Mouse (Mus musculus): ENCODE measurements around the gene Igsf8. TPM values are rescaled to one million over a fixed set of nuclear protein-coding genes. Genes with fewer than 3 reads are reported as not detected.

The Igsf8 gene
- polyA plus RNA-seq, 1 experiment from 2014 or later = 84.7 TPM

- H3K9ac ChIP-seq (ENCODE audit: low read depth, low read length) = no peak within 1 kb of the TSS
- peaks cover 4% of the 10 kb centered on the region for H3K4me1 ChIP-seq (ENCODE audit: control insufficient read depth, insufficient read depth, low read depth, low read length)
- ATAC-seq = no peak
- no peaks in the 10 kb centered on the region for H3K36me3 ChIP-seq (ENCODE audit: control insufficient read depth, insufficient read depth, low read length)
- no peaks in the 10 kb centered on the region for H3K9me3 ChIP-seq (ENCODE audit: control insufficient read depth, low read length)
- H3K27ac ChIP-seq (ENCODE audit: low read depth, low read length) = no peak within 1 kb of the TSS
- H3K4me2 ChIP-seq (ENCODE audit: low read length) = no peak within 1 kb of the TSS
- WGBS = 92% methylated on average over 6 of the region's 6 CpGs
- no peaks in the 10 kb centered on the region for H3K27me3 ChIP-seq (replicated peaks; ENCODE audit: control insufficient read depth, insufficient read depth, low read length)
- no peak within 1 kb of the TSS for H3K4me3 ChIP-seq (ENCODE audit: low read length)
These were observed 3.1 kb upstream of the Igsf8 start, which contains the start of gene Atp1a4 for GRCm38 (mm10) chr1:172258314-172258713. Gene Atp1a4, minus strand, starts transcription at chr1:172258414.

GRCm38 (mm10) chr1:172271208-172271607 lies 9.8 kb downstream of the Igsf8 start:
- Histone ChIP-seq H3K9me3 (ENCODE audit: control insufficient read depth, low read length) (no peaks in the 10 kb centered on the region), H3K4me1 (ENCODE audit: control insufficient read depth, insufficient read depth, low read depth, low read length) (0 out of 2 replicates have a peak, but pooled peaks cover 2% of the 10 kb centered on the region), H3K4me2 (ENCODE audit: low read length) (no peak overlapping the region), H3K27me3 (replicated peaks; ENCODE audit: control insufficient read depth, insufficient read depth, low read length) (no peaks in the 10 kb centered on the region), H3K9ac (ENCODE audit: low read depth, low read length) (no peak overlapping the region), H3K27ac (ENCODE audit: low read depth, low read length) (no peak overlapping the region; the same call in 1 of the 2 replicates), H3K36me3 (ENCODE audit: control insufficient read depth, insufficient read depth, low read length) (no peaks in the 10 kb centered on the region), H3K4me3 (ENCODE audit: low read length) (no peak overlapping the region)
- 61% methylated on average over 3 of the region's 3 CpGs for WGBS
- ATAC-seq = peak; percentile 25; the same call in 1 of the 2 replicates

GRCm38 (mm10) chr1:172271765-172272164 lies 10.3 kb downstream of the Igsf8 start:
- ATAC-seq = peak; percentile 90
- H3K36me3 ChIP-seq (ENCODE audit: control insufficient read depth, insufficient read depth, low read length) = no peaks in the 10 kb centered on the region
- H3K4me3 ChIP-seq (ENCODE audit: low read length) = no peak overlapping the region
- H3K9me3 ChIP-seq (ENCODE audit: control insufficient read depth, low read length) = no peaks in the 10 kb centered on the region
- H3K9ac ChIP-seq (ENCODE audit: low read depth, low read length) = no peak overlapping the region
- WGBS = 39% methylated on average over 10 of the region's 10 CpGs
- no peak overlapping the region; the same call in 1 of the 2 replicates for H3K27ac ChIP-seq (ENCODE audit: low read depth, low read length)
- no peak overlapping the region; the same call in 1 of the 2 replicates for H3K4me2 ChIP-seq (ENCODE audit: low read length)
- H3K4me1 ChIP-seq (ENCODE audit: control insufficient read depth, insufficient read depth, low read depth, low read length) = 0 out of 2 replicates have a peak, but pooled peaks cover 2% of the 10 kb centered on the region
- no peaks in the 10 kb centered on the region for H3K27me3 ChIP-seq (replicated peaks; ENCODE audit: control insufficient read depth, insufficient read depth, low read length)

GRCm38 (mm10) chr1:172273386-172273785 lies 11.9 kb downstream of the Igsf8 start:
- H3K9me3 ChIP-seq (ENCODE audit: control insufficient read depth, low read length) = no peaks in the 10 kb centered on the region
- H3K4me3 ChIP-seq (ENCODE audit: low read length) = no peak overlapping the region
- no peak overlapping the region for H3K9ac ChIP-seq (ENCODE audit: low read depth, low read length)
- no peak overlapping the region for H3K4me2 ChIP-seq (ENCODE audit: low read length)
- no peak overlapping the region for H3K27ac ChIP-seq (ENCODE audit: low read depth, low read length)
- H3K36me3 ChIP-seq (ENCODE audit: control insufficient read depth, insufficient read depth, low read length) = no peaks in the 10 kb centered on the region
- H3K4me1 ChIP-seq (ENCODE audit: control insufficient read depth, insufficient read depth, low read depth, low read length) = 0 out of 2 replicates have a peak, but pooled peaks cover 2% of the 10 kb centered on the region
- 90% methylated on average over 6 of the region's 6 CpGs for WGBS
- ATAC-seq = no peak
- H3K27me3 ChIP-seq (replicated peaks; ENCODE audit: control insufficient read depth, insufficient read depth, low read length) = no peaks in the 10 kb centered on the region

- no peak overlapping the region for H3K9ac ChIP-seq (ENCODE audit: low read depth, low read length)
- H3K4me1 ChIP-seq (ENCODE audit: control insufficient read depth, insufficient read depth, low read depth, low read length) = 0 out of 2 replicates have a peak, but pooled peaks cover 2% of the 10 kb centered on the region
- no peak overlapping the region for H3K4me3 ChIP-seq (ENCODE audit: low read length)
- H3K27me3 ChIP-seq (replicated peaks; ENCODE audit: control insufficient read depth, insufficient read depth, low read length) = no peaks in the 10 kb centered on the region
- no peak overlapping the region for H3K4me2 ChIP-seq (ENCODE audit: low read length)
- WGBS = 74% methylated on average over 5 of the region's 5 CpGs
- H3K9me3 ChIP-seq (ENCODE audit: control insufficient read depth, low read length) = no peaks in the 10 kb centered on the region
- no peak overlapping the region for H3K27ac ChIP-seq (ENCODE audit: low read depth, low read length)
- H3K36me3 ChIP-seq (ENCODE audit: control insufficient read depth, insufficient read depth, low read length) = no peaks in the 10 kb centered on the region
- no peak for ATAC-seq
These were observed 12.7 kb downstream of the Igsf8 start for GRCm38 (mm10) chr1:172274116-172274515.

- WGBS = 72% methylated on average over 5 of the region's 5 CpGs
- no peak overlapping the region for H3K4me2 ChIP-seq (ENCODE audit: low read length)
- ATAC-seq = no peak
These were observed 13.1 kb downstream of the Igsf8 start for GRCm38 (mm10) chr1:172274547-172274946.

GRCm38 (mm10) chr1:172277172-172277571 lies 15.7 kb downstream of the Igsf8 start:
- Histone ChIP-seq H3K4me2 (ENCODE audit: low read length) (no peak overlapping the region), H3K4me1 (ENCODE audit: control insufficient read depth, insufficient read depth, low read depth, low read length) (no peaks in the 10 kb centered on the region), H3K9ac (ENCODE audit: low read depth, low read length) (no peak overlapping the region), H3K27ac (ENCODE audit: low read depth, low read length) (no peak overlapping the region), H3K36me3 (ENCODE audit: control insufficient read depth, insufficient read depth, low read length) (no peaks in the 10 kb centered on the region), H3K4me3 (ENCODE audit: low read length) (no peak overlapping the region), H3K9me3 (ENCODE audit: control insufficient read depth, low read length) (no peaks in the 10 kb centered on the region), H3K27me3 (replicated peaks; ENCODE audit: control insufficient read depth, insufficient read depth, low read length) (no peaks in the 10 kb centered on the region)
- ATAC-seq = no peak
- 78% methylated on average over 3 of the region's 3 CpGs for WGBS

More at GRCm38 (mm10) chr1:172274547-172274946, 13.1 kb downstream of the Igsf8 start:
- Histone ChIP-seq H3K4me3 (ENCODE audit: low read length) (no peak overlapping the region), H3K4me1 (ENCODE audit: control insufficient read depth, insufficient read depth, low read depth, low read length) (0 out of 2 replicates have a peak, but pooled peaks cover 2% of the 10 kb centered on the region), H3K9ac (ENCODE audit: low read depth, low read length) (no peak overlapping the region), H3K9me3 (ENCODE audit: control insufficient read depth, low read length) (no peaks in the 10 kb centered on the region), H3K27me3 (replicated peaks; ENCODE audit: control insufficient read depth, insufficient read depth, low read length) (no peaks in the 10 kb centered on the region), H3K27ac (ENCODE audit: low read depth, low read length) (no peak overlapping the region), H3K36me3 (ENCODE audit: control insufficient read depth, insufficient read depth, low read length) (no peaks in the 10 kb centered on the region)

- H3K4me3 ChIP-seq (ENCODE audit: low read length) = no peak overlapping the region
These were observed 16.9 kb downstream of the Igsf8 start for GRCm38 (mm10) chr1:172278328-172278727.

GRCm38 (mm10) chr1:172279768-172280509 lies 18.5 kb downstream of the Igsf8 start:
- peak; percentile 53 for ATAC-seq
- 76% methylated on average over 16 of the region's 16 CpGs for WGBS

More at GRCm38 (mm10) chr1:172278328-172278727, 16.9 kb downstream of the Igsf8 start:
- Histone ChIP-seq H3K9ac (ENCODE audit: low read depth, low read length) (no peak overlapping the region), H3K4me1 (ENCODE audit: control insufficient read depth, insufficient read depth, low read depth, low read length) (no peaks in the 10 kb centered on the region), H3K27me3 (replicated peaks; ENCODE audit: control insufficient read depth, insufficient read depth, low read length) (no peaks in the 10 kb centered on the region), H3K36me3 (ENCODE audit: control insufficient read depth, insufficient read depth, low read length) (no peaks in the 10 kb centered on the region), H3K27ac (ENCODE audit: low read depth, low read length) (no peak overlapping the region), H3K4me2 (ENCODE audit: low read length) (no peak overlapping the region), H3K9me3 (ENCODE audit: control insufficient read depth, low read length) (no peaks in the 10 kb centered on the region)
- no peak for ATAC-seq
- 94% methylated on average over 11 of the region's 13 CpGs for WGBS

More at GRCm38 (mm10) chr1:172279768-172280509, 18.5 kb downstream of the Igsf8 start:
- Histone ChIP-seq H3K27ac (ENCODE audit: low read depth, low read length) (no peak overlapping the region), H3K9me3 (ENCODE audit: control insufficient read depth, low read length) (no peaks in the 10 kb centered on the region), H3K4me2 (ENCODE audit: low read length) (no peak overlapping the region), H3K36me3 (ENCODE audit: control insufficient read depth, insufficient read depth, low read length) (no peaks in the 10 kb centered on the region), H3K4me1 (ENCODE audit: control insufficient read depth, insufficient read depth, low read depth, low read length) (no peaks in the 10 kb centered on the region), H3K27me3 (replicated peaks; ENCODE audit: control insufficient read depth, insufficient read depth, low read length) (no peaks in the 10 kb centered on the region), H3K9ac (ENCODE audit: low read depth, low read length) (no peak overlapping the region), H3K4me3 (ENCODE audit: low read length) (no peak overlapping the region)

Measured in hindbrain, embryonic 16.5 days (tissue).